Mouse (Mus musculus) v-Abl transformed pro-B cells (cell line): ENCODE measurements around the gene Psd4.

Experiments
- in situ Hi-C, 2 experiments: fragments of 400-800 bp; cut with MboI; formaldehyde crosslinking; loops; one replicate each; pipeline ENCODE4 v1.15.1; 2025; ENCODE audit not compliant: unreplicated experiment in 2 of 2

Psd4 gene

DNA sequence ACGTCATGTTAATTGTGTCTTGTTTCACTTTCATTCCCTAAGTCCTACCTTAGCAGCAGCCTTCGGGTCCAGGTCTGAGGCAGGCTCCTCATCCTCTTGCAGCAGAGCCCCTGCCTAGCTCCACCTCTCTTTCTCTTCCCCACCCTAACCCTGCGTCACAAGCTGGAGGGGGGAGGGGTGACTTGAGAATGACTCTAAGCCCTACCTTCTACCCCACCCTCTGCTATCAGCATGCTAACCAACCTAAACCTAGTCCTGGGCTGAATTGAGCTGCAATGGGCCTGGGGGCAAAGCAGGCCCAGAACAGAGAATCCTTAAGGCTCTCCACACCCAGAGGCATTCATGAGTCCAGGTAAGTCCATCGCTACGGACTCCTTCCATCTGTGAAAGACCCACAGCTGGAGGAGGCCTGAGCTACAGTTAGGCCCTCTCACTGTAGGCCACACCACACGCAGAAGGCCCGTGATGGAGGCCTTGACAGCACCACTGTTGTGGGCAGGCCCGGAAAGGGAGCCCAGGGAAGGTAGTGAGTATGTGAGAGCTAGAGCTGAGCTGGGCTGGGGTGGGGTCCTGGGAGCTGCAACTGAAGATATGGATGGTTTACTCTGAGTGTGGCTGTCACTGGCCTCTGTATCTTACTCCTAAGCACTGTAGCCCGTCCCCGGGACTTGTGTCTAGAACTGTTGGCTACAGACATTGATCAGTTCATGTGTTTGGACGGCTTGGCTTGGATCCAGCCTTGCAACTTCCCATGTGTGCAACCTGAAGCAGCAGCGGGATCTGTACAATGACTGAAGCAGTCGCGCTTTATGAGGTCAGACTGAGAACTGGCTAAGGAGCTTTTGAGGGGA lies 18.0 kb downstream of the Psd4 start:
- in situ Hi-C loops, result no loop called here

DNA sequence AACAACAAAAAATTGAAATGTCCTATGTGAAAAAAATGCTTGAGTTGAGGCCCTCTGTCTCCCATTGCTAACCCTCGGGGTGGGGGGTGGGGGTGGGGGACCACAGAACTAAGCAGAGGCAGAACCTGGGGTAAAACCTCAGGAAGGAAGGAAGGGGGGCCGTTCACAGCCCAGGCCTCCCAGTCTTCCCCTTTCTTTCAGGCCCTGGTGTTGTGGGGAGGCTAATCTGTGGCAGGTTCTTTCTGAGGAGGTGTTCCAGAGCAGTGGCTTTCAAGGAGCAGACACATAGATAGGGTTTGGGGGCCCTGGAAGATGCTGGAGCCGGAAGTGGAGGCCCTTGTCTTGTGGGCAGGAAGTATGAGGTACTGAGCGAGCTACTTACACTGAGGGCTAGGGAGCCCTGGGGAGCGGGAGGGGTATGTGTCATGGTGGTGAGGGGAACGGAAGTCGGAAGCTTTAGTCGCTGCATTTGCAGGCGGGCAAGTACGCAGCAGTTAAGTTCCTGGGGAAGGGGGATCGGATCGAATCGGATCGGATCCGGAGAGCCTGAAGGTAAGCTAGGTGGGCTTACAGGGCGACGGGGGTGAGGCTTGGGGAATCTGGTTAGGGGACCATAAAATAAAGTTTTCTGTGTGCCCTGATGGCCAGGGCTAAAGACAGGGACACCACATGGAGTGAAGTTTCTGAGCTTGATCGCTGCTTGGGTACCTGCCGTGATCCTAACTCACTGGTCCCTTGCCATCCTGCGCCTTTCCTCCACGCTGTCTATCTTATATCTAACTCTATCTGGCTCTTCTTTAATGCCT lies 19.0 kb downstream of the Psd4 start:
- in situ Hi-C loops, result no loop called here

DNA sequence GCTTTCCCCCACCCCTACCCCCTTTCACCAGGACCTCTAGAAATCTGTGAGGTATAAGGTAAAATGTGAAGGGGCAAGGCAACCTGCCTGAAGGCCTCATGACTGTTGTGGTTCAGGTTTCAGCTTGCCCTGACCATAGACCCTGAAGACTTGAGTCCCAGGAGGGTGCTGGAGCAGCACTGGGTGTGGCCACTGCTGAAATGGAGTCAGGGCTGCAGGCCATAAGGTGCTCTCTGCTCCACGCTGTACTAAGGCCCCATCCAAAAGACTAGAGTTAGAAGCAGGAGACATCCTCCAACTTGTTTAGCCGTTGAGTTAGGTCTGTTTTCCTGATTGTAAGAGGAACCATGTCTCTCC lies 19.6 kb downstream of the Psd4 start:
- in situ Hi-C loops, result no loop called here

DNA sequence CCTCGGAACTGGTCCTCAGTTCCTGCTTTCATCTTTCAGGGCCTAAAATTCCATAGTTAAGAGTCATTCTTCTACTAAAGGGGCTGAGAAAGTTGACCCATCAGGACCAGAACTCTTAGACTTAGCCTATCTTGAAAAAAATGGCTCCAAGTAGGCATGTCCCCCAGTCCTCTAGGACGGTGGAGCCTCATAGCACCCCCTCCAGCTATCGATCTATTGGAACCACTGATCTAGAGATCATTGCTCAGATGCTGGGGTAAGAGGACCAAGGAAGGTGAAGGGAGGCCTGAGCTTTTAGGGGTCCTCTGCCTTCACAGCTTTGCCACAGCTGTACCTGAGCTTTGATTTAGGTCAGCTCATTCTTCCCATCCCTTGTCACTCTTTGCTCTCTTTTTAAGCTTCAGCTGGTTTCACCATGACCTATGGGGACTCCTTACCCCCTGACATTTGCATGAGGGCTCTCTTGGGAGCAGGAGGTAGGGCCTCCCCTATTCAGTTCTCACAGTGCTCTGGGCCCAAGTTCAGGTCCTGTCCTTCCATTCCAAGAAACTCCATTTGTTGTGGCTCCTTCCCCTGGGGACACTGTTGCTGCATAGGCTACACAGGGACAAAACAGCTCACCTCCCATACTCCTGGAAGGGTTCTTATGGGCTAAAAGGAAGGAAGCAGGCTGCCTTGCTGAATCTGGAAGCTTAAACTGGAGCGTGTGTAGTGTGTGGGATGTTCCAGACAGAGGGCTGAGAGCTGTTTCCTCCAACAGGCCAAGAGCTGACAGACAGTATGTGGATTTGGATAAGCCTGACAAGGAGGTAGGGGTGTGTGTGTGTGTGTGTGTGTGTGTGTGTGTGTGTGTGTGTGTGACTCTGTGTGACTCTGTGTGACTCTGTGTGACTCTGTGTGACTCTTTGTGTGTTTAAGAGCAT lies 20.2 kb downstream of the Psd4 start:
- in situ Hi-C loops, result no loop called here

DNA sequence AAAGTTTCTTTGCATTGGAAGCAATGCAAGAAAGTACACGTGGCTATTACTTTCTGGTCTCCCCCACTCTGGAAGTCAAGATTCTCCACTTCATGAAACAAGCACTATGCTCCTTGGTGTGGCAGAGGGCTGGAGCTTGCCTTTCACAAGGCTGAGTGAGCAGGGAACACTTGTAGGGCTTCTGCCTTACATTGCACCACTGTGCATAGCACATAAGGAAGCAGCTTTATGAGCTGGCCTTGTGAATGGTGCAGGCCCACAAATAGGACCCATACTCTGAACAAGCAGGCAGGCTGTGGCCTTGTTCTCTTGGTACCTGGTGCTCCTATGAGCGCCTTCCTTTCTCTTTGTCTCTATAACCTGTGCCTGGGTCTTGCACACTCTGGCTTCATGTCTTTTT lies 25.9 kb downstream of the Psd4 start:
- in situ Hi-C loops, result no loop called here

DNA sequence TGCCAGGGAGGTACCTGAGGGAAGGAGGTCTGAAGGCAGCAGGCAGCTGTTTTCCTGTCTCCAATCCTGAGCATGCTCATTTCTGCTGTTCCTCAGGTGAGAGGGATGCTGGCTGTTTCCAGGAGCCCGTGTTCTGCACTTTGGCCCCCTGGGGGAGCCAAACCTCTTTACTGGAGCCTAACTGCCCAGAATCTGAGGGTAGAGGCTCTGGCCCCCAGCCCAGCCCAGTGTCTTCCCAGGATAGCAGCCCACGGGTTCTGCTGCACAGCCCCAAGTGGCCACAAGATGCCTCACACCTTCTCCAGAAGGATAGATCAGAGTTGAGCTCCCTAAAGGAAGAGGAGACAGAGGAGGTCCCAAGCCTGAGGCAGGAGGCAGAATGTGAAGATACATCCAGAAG lies 29.7 kb downstream of the Psd4 start:
- in situ Hi-C loops, result no loop called here

DNA sequence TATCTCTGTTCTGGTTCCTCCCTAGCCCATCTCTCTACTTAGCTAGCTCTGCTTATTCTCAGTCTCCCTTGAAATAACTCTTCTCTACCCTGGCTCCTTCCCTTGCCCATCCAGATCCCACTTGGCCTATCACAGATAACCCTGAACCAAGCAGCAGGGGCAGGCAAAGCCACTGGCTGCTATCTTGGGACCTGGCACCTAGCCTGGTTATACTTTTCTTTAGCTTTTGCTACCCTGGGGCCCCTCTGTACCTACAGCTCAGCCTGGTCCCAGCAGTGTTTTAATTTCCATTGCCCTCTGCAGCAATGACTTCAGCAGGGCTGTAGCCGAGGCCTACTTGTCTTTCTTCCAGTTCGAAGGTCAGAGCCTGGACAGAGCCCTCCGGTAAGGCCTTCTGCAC lies 33.3 kb downstream of the Psd4 start:
- in situ Hi-C loops, result loop anchor here in 1 of 2 experiments (5.0 kb wide), 2 partner anchors 33 to 108 kb away; partner anchors contain the start of genes Il1f10 and Psd4

DNA sequence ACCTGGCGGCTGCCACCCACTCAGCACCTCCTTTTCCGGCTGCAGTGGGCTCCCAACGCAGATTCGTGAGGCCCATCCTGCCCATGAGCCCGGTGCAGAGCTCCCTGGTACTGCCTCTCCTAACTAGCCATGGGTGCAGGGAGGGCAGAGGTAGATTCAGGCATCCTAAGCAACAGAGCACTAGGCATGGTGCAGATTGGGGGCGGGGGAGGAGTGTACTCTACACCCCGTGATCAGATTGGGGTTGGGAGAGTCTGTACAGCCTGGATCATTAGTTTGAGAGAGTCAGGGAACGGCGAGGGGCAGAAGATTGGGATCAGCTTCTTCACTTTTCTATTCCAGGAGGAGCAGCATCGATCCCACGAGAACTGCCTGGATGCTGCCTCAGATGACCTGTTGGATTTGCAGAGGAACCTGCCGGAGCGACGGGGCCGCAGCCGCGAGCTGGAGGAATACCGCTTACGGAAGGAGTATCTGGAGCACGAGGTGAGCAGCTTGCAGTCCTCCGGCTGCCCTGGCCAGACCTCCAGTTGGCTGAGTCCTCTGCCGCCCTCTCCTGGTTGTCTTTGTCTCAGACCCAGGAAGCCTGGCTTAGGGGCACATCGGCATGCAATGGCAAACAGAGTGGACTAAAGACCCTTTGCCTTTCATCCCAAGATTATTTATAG lies 38.1 kb downstream of the Psd4 start:
- in situ Hi-C loops, result loop anchor here (5.0 kb wide), 7 partner anchors 38 to 542 kb away; partner anchors contain the start of genes Il1f10 (in 1 of the 2), Psd4 (in 1 of the 2) and Zmynd19 (in 1 of the 2)

DNA sequence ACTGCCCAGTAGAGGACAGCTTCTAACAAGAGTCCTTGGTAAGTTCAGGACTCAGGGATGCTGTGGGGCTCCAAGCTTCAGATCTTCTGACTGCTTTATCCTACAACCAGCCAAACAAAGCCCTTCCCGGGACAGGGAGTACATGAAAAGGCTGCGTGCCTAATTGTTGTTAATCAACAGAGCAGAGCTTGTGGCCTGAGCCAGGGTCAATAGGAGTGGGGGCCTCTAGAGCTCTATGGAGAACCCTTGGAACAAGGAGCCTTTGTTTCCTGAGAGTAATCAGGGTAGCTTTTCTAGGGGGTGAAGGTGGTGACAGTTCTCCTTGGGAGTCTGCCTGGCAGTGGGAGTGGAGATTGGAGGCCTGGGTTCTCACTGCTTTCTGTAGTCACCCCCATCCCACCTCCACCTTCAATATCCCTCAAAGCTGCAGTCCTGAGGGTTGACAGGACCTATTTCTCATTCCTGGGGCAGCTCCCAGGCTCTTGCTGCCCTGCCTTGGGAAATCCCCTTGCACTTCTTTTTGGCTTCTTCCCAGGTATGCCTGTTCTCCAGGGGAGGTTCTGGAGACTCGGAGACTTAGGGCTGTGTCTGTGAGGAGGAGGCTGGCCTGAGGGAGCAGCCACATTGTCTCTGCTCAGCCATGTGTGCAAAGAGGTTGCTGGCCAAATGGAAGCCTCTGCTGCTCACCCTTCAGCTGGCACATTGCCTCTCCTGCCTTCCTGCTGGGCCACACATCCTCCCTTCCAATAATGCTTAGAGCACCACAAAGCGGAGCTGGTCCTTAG lies 40.5 kb downstream of the Psd4 start:
- in situ Hi-C loops, result loop anchor here (5.0 kb wide), 7 partner anchors 41 to 539 kb away; partner anchors contain the start of genes Il1f10 (in 1 of the 2), Psd4 (in 1 of the 2) and Zmynd19 (in 1 of the 2)

DNA sequence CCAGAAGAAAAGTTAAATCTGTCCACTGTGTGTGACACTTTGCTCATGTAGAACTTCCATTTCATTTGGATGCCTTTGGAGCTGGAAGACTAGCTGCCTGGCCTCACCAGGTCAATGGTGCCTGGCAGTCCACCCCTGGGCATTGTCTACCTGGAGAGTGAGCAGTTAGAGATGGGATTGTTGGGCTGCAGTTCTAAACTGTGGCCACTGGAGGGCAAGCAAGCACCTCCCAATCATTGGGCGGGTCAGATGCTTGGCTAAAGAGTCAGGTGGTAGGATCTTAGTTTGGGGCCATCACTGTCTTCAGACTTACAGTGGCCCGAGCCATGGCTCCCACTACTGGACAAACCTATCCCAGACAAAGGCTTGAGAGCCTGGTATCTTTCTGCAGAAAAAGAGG lies 41.8 kb downstream of the Psd4 start:
- in situ Hi-C loops, result loop anchor here (5.0 kb wide), 7 partner anchors 42 to 538 kb away; partner anchors contain the start of genes Il1f10 (in 1 of the 2), Psd4 (in 1 of the 2) and Zmynd19 (in 1 of the 2)

DNA sequence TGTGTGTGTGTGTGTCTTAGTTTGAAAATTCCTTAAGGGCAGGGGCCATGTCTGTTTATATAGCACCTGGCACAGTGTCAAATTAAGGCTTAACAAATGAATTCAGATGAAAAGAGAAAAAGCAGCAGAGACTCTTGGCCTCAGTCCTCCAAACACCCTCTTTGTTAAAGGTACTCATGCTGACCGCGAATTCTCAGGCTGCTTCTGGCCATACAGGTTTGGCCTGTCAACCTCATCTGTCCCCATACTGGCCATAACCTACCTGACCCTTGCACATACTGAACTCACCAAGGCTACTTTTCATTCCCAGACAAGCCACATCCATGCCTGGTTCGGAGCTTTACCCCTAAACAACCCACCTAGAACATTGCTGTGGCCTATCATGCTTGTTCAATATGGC lies 45.8 kb downstream of the Psd4 start:
- in situ Hi-C loops, result no loop called here

DNA sequence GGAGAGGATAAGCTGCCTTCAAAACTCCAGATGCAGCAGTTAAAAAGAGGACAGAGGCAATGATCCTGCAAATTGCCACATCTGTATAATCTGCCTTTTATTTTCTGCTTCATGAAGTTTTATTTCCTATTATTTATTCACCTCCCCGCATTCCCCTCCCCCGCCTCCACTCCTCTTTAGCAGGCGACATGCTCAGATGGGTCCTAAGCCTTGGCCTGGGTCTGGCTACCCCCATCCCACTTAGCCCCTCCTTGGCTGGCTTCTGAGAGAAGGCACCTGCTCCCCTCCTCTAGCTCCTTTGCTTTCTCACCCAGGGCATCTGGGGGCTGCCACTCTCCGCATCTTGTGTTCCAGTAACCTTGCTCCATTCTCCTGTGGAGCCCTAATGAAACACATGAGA lies 46.3 kb downstream of the Psd4 start:
- in situ Hi-C loops, result no loop called here

DNA sequence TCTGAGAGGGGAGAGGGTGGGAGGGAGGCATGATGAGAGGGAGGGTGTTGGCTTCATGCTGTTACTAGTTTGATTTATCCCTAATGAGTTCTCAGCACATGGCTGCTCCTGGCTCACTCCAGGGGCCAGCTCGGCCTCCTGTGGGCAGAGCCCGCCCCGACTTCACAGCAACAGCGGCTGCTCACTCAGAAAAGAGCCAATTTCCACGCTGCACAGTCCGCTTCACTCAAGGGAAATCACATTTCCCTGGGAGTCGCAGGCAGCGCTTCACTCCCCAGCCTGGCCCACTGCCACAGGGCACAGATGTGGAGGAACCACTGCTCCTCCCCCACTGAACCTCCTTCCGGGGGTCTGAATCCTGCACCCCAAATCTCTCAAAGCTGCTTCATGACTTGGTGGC lies 49.3 kb downstream of the Psd4 start:
- in situ Hi-C loops, result no loop called here

DNA sequence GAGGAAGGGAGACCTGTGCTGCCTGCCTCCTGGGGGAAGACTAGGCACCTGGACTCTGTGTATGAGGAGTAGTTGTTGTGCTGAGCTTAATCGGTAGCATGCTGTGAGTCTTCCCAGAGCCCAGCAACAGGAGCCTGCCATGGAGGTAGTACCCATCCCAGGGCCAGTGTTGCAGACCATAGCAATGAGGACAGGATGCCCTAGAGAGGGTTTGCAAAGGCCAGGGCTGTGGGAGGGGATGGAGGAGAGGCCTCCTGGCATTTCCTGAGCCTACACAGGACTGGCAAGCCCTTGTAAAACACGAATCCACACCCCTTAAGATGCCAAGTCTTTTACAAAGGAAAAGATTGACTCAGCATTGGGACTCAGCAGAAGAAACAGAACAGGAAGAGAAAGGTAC lies 49.7 kb downstream of the Psd4 start:
- in situ Hi-C loops, result no loop called here

DNA sequence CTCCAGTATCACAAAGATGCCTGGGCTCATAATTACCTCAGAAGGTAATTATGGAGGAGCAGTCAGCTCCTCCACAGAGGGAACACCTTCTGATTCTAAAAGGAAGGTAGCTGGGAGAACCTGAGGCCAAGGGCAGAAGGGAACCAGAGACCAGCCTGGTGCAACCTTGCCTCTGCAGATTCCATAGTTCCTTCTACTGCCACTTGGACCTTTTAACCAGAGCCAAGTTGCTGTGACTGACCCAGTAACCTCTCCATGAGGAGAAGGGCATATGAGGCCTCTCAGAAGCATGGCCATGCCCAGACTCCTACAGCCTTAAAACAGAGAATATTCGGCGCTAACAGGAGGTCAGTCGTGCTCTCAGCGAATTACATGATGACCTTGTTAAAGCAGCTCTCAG lies 50.2 kb downstream of the Psd4 start:
- in situ Hi-C loops, result no loop called here

DNA sequence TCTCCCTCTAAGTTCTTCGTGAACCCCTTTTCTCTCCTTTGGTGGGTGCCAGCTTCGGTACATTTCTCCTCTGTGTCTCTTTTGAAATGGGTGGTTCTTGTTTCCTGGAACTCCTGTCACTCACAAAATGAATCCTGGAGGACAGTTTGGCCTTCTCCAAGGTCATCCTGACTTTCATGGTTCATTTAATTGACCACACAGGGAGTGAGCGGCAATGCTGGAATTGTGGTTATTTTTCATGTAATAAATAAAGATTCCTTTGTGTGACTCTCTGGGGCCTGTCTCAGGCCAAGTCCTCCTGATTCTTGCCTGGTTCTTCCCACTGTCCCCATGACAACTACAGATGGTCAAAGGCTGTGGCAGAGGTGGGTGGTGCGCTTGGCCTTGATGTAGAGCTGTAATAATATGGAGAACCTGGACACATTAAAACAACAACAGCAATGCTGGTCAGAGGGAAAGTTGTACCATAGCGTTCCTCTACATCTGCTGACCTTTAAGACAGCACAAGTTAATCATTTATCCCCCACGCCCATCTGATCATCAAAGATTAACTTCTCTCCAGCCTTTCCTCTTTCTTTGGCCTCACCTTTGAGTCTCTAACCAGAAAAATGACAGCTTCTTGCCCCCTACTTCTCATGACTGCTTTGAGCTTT lies 54.0 kb downstream of the Psd4 start:
- in situ Hi-C loops, result no loop called here

DNA sequence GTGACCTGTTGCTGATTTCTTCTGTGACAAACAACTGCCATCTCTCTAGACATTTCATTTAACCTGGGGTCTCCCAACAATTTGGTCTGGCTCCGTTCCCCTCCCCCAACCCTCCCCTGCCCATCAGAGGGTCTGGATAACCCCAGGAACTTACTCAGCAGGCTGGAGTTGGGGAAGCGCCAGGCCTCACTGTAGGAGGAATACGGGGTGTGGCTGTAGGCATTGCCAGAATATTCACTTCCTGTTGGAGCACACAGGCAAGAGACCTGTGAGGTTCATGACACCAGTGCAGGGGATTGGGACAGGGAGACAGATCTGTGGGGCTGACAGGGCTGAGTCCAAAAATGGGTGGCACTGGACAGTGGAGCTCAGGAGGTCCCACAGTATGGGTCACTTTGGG lies 55.4 kb downstream of the Psd4 start:
- in situ Hi-C loops, result no loop called here

DNA sequence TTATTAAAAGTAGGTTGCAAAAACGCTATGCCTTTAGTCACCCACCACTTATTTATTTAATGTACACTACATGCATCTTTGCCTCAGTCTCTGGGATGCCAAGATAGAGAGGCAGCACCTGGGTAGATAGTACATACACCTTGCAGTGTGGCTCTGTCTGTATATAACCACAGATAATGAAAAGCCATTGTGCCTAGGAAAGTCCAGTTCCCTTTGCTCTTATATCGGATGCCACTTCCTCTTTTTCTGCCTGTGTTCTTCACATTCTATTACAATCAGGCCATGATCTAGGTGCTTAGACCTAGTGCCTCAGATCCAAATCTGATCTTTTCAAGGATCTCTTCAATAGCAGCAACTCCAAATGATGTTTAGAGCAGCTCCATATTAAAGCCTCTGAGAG lies 58.2 kb downstream of the Psd4 start:
- in situ Hi-C loops, result no loop called here
